Mouse (Mus musculus): ENCODE results near the gene Lysmd3. TPM values are rescaled to one million over a fixed set of nuclear protein-coding genes. Genes with fewer than 3 reads are reported as not detected.
"Not testable (repeated sequence)": the region's sequence is repeated elsewhere in the genome, so short reads cannot be mapped to it uniquely, and the experiment has no call there.

The Lysmd3 gene
- polyA plus RNA-seq, 1 experiment from 2014 or later, result 20.7 TPM

DNA sequence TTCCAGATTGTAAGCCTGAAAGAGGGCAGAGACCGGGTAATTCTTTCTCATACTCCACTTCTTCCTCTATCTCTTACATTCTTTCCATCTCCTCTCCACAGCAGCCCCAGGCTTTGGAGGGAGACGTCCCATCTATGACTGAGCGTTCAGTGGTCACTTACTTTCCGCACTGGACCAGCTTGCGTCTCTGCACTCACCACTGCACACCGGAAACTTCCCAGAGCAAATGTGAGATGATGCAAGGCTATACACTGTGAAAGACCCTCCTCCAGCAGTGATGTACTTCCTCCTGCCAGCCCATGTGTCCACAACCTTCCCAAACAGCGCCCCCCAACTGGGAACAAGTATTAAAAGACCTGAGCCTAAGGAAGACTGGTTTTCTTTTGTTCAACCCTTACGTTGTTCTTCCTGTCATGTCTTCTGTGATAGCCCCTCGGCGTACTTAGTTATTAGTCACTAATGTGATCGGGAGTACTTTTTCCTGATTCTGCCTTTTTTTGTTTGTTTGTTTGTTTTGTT is 13.4 kb upstream of the Lysmd3 start:
- H3K36me3 ChIP-seq, result no peaks in the 10 kb centered on the region
- no peaks in the 10 kb centered on the region for H3K9me3 ChIP-seq
- no peak overlapping the region for H3K9ac ChIP-seq (replicated peaks)
- WGBS, result 91% methylated on average over 11 of the region's 11 CpGs
- peaks cover 19% of the 10 kb centered on the region for H3K4me1 ChIP-seq
- no peak overlapping the region for H3K4me2 ChIP-seq (replicated peaks)
- H3K27me3 ChIP-seq, result no peaks in the 10 kb centered on the region
- ATAC-seq (replicated peaks), result no peak
- no peak overlapping the region for H3K27ac ChIP-seq (replicated peaks)
- no peak overlapping the region for H3K4me3 ChIP-seq

GRCm38 (mm10) chr13:81646348-81646747 is 11.1 kb upstream of the Lysmd3 start:
- ATAC-seq (replicated peaks), result no peak

GRCm38 (mm10) chr13:81650382-81650781 is 7.1 kb upstream of the Lysmd3 start:
- not testable (repeated sequence) for H3K9me3 ChIP-seq; H3K4me1 ChIP-seq; H3K27me3 ChIP-seq; H3K4me2 ChIP-seq (replicated peaks); ATAC-seq (replicated peaks); H3K27ac ChIP-seq (replicated peaks); H3K36me3 ChIP-seq; H3K4me3 ChIP-seq; H3K9ac ChIP-seq (replicated peaks)
- WGBS, result 83% methylated on average over 5 of the region's 6 CpGs

More at GRCm38 (mm10) chr13:81646348-81646747, 11.1 kb upstream of the Lysmd3 start:
- H3K27ac ChIP-seq (replicated peaks), result no peak overlapping the region
- no peak overlapping the region for H3K4me3 ChIP-seq
- no peaks in the 10 kb centered on the region for H3K27me3 ChIP-seq
- WGBS, result 86% methylated on average over 6 of the region's 6 CpGs
- no peak overlapping the region for H3K9ac ChIP-seq (replicated peaks)
- H3K9me3 ChIP-seq, result no peaks in the 10 kb centered on the region
- H3K4me2 ChIP-seq (replicated peaks), result no peak overlapping the region
- no peaks in the 10 kb centered on the region for H3K36me3 ChIP-seq
- H3K4me1 ChIP-seq, result peaks cover 10% of the 10 kb centered on the region

- Histone ChIP-seq H3K4me3 (peak overlapping the region; percentile 90; the same call in 1 of the 2 replicates), H3K27ac (replicated peaks) (peak overlapping the region; percentile 90; the same call in 1 of the 2 replicates)
Measured at GRCm38 (mm10) chr13:81656091-81656850, 1.2 kb upstream of the Lysmd3 start.

GRCm38 (mm10) chr13:81657008-81657350 is 484 bp upstream of the Lysmd3 start:
- H3K4me3 ChIP-seq, result peak overlapping the region; percentile 90
- H3K27ac ChIP-seq (replicated peaks), result peak overlapping the region; percentile 90
- H3K27me3 ChIP-seq, result no peaks in the 10 kb centered on the region
- H3K9ac ChIP-seq (replicated peaks), result peak overlapping the region; percentile 90
- peak overlapping the region; percentile 72 for H3K4me2 ChIP-seq (replicated peaks)
- ATAC-seq (replicated peaks), result no peak
- H3K9me3 ChIP-seq, result no peaks in the 10 kb centered on the region
- 11% methylated on average over 5 of the region's 5 CpGs for WGBS
- H3K36me3 ChIP-seq, result no peaks in the 10 kb centered on the region
- H3K4me1 ChIP-seq, result peaks cover 26% of the 10 kb centered on the region

More at GRCm38 (mm10) chr13:81656091-81656850, 1.2 kb upstream of the Lysmd3 start:
- peaks cover 26% of the 10 kb centered on the region for H3K4me1 ChIP-seq
- no peaks in the 10 kb centered on the region for H3K27me3 ChIP-seq
- ATAC-seq (replicated peaks), result no peak
- 3% methylated on average over 14 of the region's 14 CpGs for WGBS
- no peak overlapping the region for H3K9ac ChIP-seq (replicated peaks)
- H3K4me2 ChIP-seq (replicated peaks), result peak overlapping the region; percentile 72
- no peaks in the 10 kb centered on the region for H3K36me3 ChIP-seq
- no peaks in the 10 kb centered on the region for H3K9me3 ChIP-seq

DNA sequence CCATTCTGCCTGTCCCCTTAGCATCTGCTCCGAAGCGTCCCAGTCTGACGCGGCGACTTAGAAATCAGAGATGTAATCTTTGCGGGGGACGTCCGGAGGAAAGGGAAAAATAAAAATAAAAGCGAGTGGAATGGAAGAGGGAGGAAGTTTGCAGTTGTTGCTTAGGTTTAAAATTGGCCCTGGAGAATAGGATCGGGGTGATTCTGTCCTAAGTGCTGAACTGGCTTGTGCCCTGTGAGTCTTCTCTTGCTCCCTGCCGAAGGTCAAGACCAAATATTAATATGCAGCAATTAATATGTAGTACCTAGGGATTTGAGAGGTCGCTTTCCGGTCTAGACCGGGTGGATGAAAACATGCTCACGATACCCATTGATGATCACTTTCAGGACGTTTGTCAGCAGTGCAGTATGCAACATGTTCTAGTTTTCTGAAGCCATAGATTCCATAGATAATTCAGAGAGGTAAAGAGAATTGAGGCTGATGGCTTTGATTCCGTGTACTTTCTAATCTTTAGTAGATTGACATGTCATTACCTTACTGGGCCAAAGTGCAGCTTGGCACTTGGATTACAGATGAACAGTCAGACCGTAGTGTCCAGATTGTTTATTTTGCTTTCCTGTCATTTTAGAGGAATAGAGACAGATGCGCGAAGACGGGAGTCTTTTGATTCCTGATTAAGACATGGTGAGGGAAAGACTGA is 740 bp downstream of the Lysmd3 start:
- Histone ChIP-seq H3K36me3 (no peaks in the 10 kb centered on the region), H3K4me2 (replicated peaks) (peak overlapping the region; percentile 72), H3K27me3 (no peaks in the 10 kb centered on the region), H3K4me1 (peaks cover 26% of the 10 kb centered on the region), H3K9me3 (no peaks in the 10 kb centered on the region), H3K27ac (replicated peaks) (peak overlapping the region; percentile 90), H3K9ac (replicated peaks) (peak overlapping the region; percentile 90), H3K4me3 (peak overlapping the region; percentile 90)
- WGBS, result 8% methylated on average over 21 of the region's 21 CpGs
- peak; percentile 4 for ATAC-seq (replicated peaks)

- Histone ChIP-seq H3K4me3 (no peak overlapping the region), H3K4me1 (peaks cover 22% of the 10 kb centered on the region), H3K27me3 (no peaks in the 10 kb centered on the region), H3K9ac (replicated peaks) (no peak overlapping the region), H3K4me2 (replicated peaks) (no peak overlapping the region), H3K36me3 (peaks cover 32% of the 10 kb centered on the region), H3K27ac (replicated peaks) (peak overlapping the region; percentile 38; the same call in 1 of the 2 replicates), H3K9me3 (no peaks in the 10 kb centered on the region)
- WGBS, result 67% methylated on average over 12 of the region's 12 CpGs
- ATAC-seq (replicated peaks), result peak; percentile 77
Measured at GRCm38 (mm10) chr13:81663566-81664330, 6.3 kb downstream of the Lysmd3 start.

GRCm38 (mm10) chr13:81664331-81664698 is 6.9 kb downstream of the Lysmd3 start:
- H3K4me2 ChIP-seq (replicated peaks), result no peak overlapping the region
- no peaks in the 10 kb centered on the region for H3K9me3 ChIP-seq
- H3K4me1 ChIP-seq, result peaks cover 16% of the 10 kb centered on the region
- 0 out of 2 replicates have a peak overlapping the region, but pooled peaks have one; percentile 1 for H3K27ac ChIP-seq (replicated peaks)
- WGBS, result 81% methylated on average over 5 of the region's 5 CpGs
- H3K9ac ChIP-seq (replicated peaks), result no peak overlapping the region
- H3K36me3 ChIP-seq, result peaks cover 38% of the 10 kb centered on the region
- no peak overlapping the region for H3K4me3 ChIP-seq
- ATAC-seq (replicated peaks), result no peak
- H3K27me3 ChIP-seq, result no peaks in the 10 kb centered on the region

- no peak overlapping the region for H3K27ac ChIP-seq (replicated peaks)
- no peak overlapping the region for H3K4me3 ChIP-seq
- H3K27me3 ChIP-seq, result no peaks in the 10 kb centered on the region
- peaks cover 50% of the 10 kb centered on the region for H3K36me3 ChIP-seq
- H3K9ac ChIP-seq (replicated peaks), result no peak overlapping the region
- H3K4me2 ChIP-seq (replicated peaks), result no peak overlapping the region
- no peaks in the 10 kb centered on the region for H3K9me3 ChIP-seq
- peaks cover 10% of the 10 kb centered on the region for H3K4me1 ChIP-seq
- 93% methylated on average over 5 of the region's 5 CpGs for WGBS
- no peak for ATAC-seq (replicated peaks)
Measured at GRCm38 (mm10) chr13:81667713-81668112, 10.2 kb downstream of the Lysmd3 start.

DNA sequence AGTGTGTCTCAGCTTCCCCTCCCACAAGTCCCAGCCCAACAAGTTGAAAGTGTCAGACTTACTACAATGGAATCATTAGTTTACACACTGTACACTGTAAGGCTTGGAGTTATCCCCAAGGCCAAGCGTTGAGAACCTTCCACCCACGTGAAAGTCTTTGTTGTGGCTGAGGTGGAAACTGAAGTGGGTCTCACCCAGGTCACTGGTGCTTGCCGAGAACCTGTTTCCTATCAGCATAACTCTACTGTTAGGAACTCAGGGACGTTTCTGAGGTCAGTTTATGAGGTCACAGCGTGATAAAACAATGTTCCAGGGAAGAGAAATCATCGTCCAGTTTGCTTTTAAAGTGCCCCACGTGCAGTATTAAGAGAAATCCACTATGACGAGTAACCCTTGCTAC is 17.9 kb downstream of the Lysmd3 start:
- no peak overlapping the region for H3K4me3 ChIP-seq
- H3K36me3 ChIP-seq, result peaks cover 7% of the 10 kb centered on the region; the same call in 1 of the 2 replicates
- H3K9me3 ChIP-seq, result no peaks in the 10 kb centered on the region
- no peaks in the 10 kb centered on the region for H3K27me3 ChIP-seq
- ATAC-seq (replicated peaks), result no peak
- H3K27ac ChIP-seq (replicated peaks), result no peak overlapping the region
- H3K4me2 ChIP-seq (replicated peaks), result no peak overlapping the region
- WGBS, result 87% methylated on average over 8 of the region's 8 CpGs
- no peak overlapping the region for H3K9ac ChIP-seq (replicated peaks)
- 0 out of 2 replicates have a peak, but pooled peaks cover 4% of the 10 kb centered on the region for H3K4me1 ChIP-seq

- Histone ChIP-seq H3K4me3 (no peak overlapping the region), H3K4me2 (replicated peaks) (no peak overlapping the region), H3K9ac (replicated peaks) (no peak overlapping the region), H3K27ac (replicated peaks) (no peak overlapping the region), H3K9me3 (no peaks in the 10 kb centered on the region), H3K27me3 (no peaks in the 10 kb centered on the region), H3K36me3 (no peaks in the 10 kb centered on the region), H3K4me1 (0 out of 2 replicates have a peak, but pooled peaks cover 4% of the 10 kb centered on the region)
- 93% methylated on average over 3 of the region's 3 CpGs for WGBS
- ATAC-seq (replicated peaks), result no peak
Measured at GRCm38 (mm10) chr13:81683107-81683506, 25.6 kb downstream of the Lysmd3 start.

GRCm38 (mm10) chr13:81684258-81684657 is 26.8 kb downstream of the Lysmd3 start:
- no peaks in the 10 kb centered on the region for H3K36me3 ChIP-seq
- H3K4me1 ChIP-seq, result no peaks in the 10 kb centered on the region
- H3K27ac ChIP-seq (replicated peaks), result no peak overlapping the region
- no peaks in the 10 kb centered on the region for H3K9me3 ChIP-seq
- no peaks in the 10 kb centered on the region for H3K27me3 ChIP-seq
- no peak overlapping the region for H3K4me3 ChIP-seq
- no peak overlapping the region for H3K9ac ChIP-seq (replicated peaks)
- no peak overlapping the region for H3K4me2 ChIP-seq (replicated peaks)
- ATAC-seq (replicated peaks), result no peak
- WGBS, result 95% methylated on average over 5 of the region's 5 CpGs
